Mouse (Mus musculus) lung, postnatal 0 days (tissue): ENCODE results near the gene Cyp4f40. TPM values are rescaled to one million over a fixed set of nuclear protein-coding genes. Genes with fewer than 3 reads are reported as not detected.

Source experiments
- ATAC-seq: fragments of 200-750 bp; cut with Nextera tagmentation; 2 replicates; pipeline ENCODE4 v1.8.0; 2017; ENCODE audit warnings: moderate library complexity
- DNase-seq: peaks from one replicate; pipeline ENCODE4 v3.0.0-alpha.2; 2016; ENCODE audit warnings: low spot score
- H3K27ac ChIP-seq: fragments of 300-500 bp; sonication (generic); 2 replicates; pipeline ENCODE4 v1.5.1; 2014; ENCODE audit warnings: antibody characterized with exemption, mild to moderate bottlenecking, low read length, mixed read lengths
- H3K27me3 ChIP-seq: fragments of 300-500 bp; sonication (generic); replicated peaks from 2 replicates; pipeline ENCODE4 v1.6.1; 2014; ENCODE audit warnings: low read length, mixed read lengths; ENCODE audit not compliant: insufficient read depth
- H3K36me3 ChIP-seq: fragments of 300-500 bp; sonication (generic); 2 replicates; pipeline ENCODE4 v1.6.1; 2014; ENCODE audit warnings: low read length, mixed read lengths; ENCODE audit not compliant: insufficient read depth
- H3K4me1 ChIP-seq: fragments of 300-500 bp; sonication (generic); 2 replicates; pipeline ENCODE4 v1.6.1; 2014; ENCODE audit warnings: antibody characterized with exemption, low read depth, low read length, mixed read lengths; ENCODE audit not compliant: insufficient read depth
- H3K4me2 ChIP-seq: fragments of 300-500 bp; sonication (generic); replicated peaks from 2 replicates; pipeline ENCODE4 v1.6.1; 2014; ENCODE audit warnings: low read depth, mild to moderate bottlenecking, low read length, moderate library complexity, mixed read lengths
- H3K4me3 ChIP-seq: fragments of 300-500 bp; sonication (generic); 2 replicates; pipeline ENCODE4 v1.5.1; 2014; ENCODE audit warnings: low read depth, low read length
- H3K9ac ChIP-seq: fragments of 300-500 bp; sonication (generic); replicated peaks from 2 replicates; pipeline ENCODE4 v1.6.1; 2014; ENCODE audit warnings: low read depth, mild to moderate bottlenecking
- H3K9me3 ChIP-seq: fragments of 300-500 bp; sonication (generic); 2 replicates; pipeline ENCODE4 v1.6.1; 2016; ENCODE audit warnings: low read length, mixed read lengths
- CTCF ChIP-seq: IDR thresholded peaks from 2 replicates; pipeline ENCODE4 v1.5.1; 2016; ENCODE audit warnings: antibody characterized with exemption, mild to moderate bottlenecking
- EP300 ChIP-seq: IDR thresholded peaks from 2 replicates; pipeline ENCODE4 v1.6.1; 2016; ENCODE audit warnings: antibody characterized with exemption, mild to moderate bottlenecking, control low read depth
- WGBS: fragments of 180-500 bp; shearing (Covaris S2); extraction: QIAGEN DNeasy Blood & Tissue Kit; methylation state at CpG from one replicate; pipeline ENCODE4 v1.1.7; 2014; 5-methylcytosine and 5-hydroxymethylcytosine counted together
- polyA plus RNA-seq: library from polyadenylated mRNA; unstranded; fragments of >200 nt; fragmentation: Nextera tagmentation; extraction: Ambion mirVana; gene quantifications from 2 replicates; pipeline ENCODE4 v1.2.1, GENCODE M21; 2015

Gene Cyp4f40
- polyA plus RNA-seq, 1 experiment from 2014 or later = not detected

GRCm38 (mm10) chr17:32653860-32654259 is 4.8 kb upstream of the Cyp4f40 start:
- ATAC-seq = no peak
- Histone ChIP-seq H3K9me3 (no peaks in the 10 kb centered on the region), H3K9ac (no peak overlapping the region), H3K36me3 (no peaks in the 10 kb centered on the region), H3K4me2 (no peak overlapping the region), H3K27ac (no peak overlapping the region), H3K27me3 (no peaks in the 10 kb centered on the region), H3K4me3 (no peak overlapping the region), H3K4me1 (no peaks in the 10 kb centered on the region)
- 86% methylated on average over 4 of the region's 4 CpGs for WGBS
- TF ChIP-seq EP300 (no peak), CTCF (no peak)
- DNase-seq = no peak

- no peak overlapping the region for H3K4me2 ChIP-seq
- no peaks in the 10 kb centered on the region for H3K4me1 ChIP-seq
- no peak for ATAC-seq
- H3K9ac ChIP-seq = no peak overlapping the region
- no peaks in the 10 kb centered on the region for H3K27me3 ChIP-seq
- H3K36me3 ChIP-seq = no peaks in the 10 kb centered on the region
- no peak for DNase-seq
- no peak for TF ChIP-seq CTCF
- TF ChIP-seq EP300 = no peak
- WGBS = 67% methylated on average over 3 of the region's 3 CpGs
- no peak overlapping the region for H3K27ac ChIP-seq
- H3K9me3 ChIP-seq = no peaks in the 10 kb centered on the region
- no peak overlapping the region for H3K4me3 ChIP-seq
These were observed 1.7 kb upstream of the Cyp4f40 start for GRCm38 (mm10) chr17:32657041-32657440.

GRCm38 (mm10) chr17:32658246-32658645 is 454 bp upstream of the Cyp4f40 start:
- H3K27me3 ChIP-seq = no peaks in the 10 kb centered on the region
- DNase-seq (no peak), ATAC-seq (no peak)
- no peak overlapping the region for H3K27ac ChIP-seq
- no peak for TF ChIP-seq CTCF
- TF ChIP-seq EP300 = no peak
- H3K4me1 ChIP-seq = no peaks in the 10 kb centered on the region
- H3K9me3 ChIP-seq = no peaks in the 10 kb centered on the region
- H3K4me2 ChIP-seq = no peak overlapping the region
- no peaks in the 10 kb centered on the region for H3K36me3 ChIP-seq
- no peak overlapping the region for H3K4me3 ChIP-seq
- no peak overlapping the region for H3K9ac ChIP-seq
- WGBS = 76% methylated on average over 1 of the region's 1 CpGs

GRCm38 (mm10) chr17:32673976-32674375 is 15.3 kb downstream of the Cyp4f40 start:
- ATAC-seq (no peak), DNase-seq (no peak)
- Histone ChIP-seq H3K9me3 (no peaks in the 10 kb centered on the region), H3K4me2 (no peak overlapping the region), H3K36me3 (no peaks in the 10 kb centered on the region), H3K4me3 (no peak overlapping the region), H3K27ac (no peak overlapping the region), H3K27me3 (no peaks in the 10 kb centered on the region), H3K9ac (no peak overlapping the region), H3K4me1 (no peaks in the 10 kb centered on the region)
- WGBS = 61% methylated on average over 7 of the region's 7 CpGs
- TF ChIP-seq EP300 (no peak), CTCF (no peak)

GRCm38 (mm10) chr17:32676040-32676635 is 17.4 kb downstream of the Cyp4f40 start:
- 29% methylated on average over 21 of the region's 21 CpGs for WGBS
- H3K36me3 ChIP-seq = no peaks in the 10 kb centered on the region
- H3K27ac ChIP-seq = no peak overlapping the region
- ATAC-seq (no peak), DNase-seq (peak; percentile 14)
- no peak for TF ChIP-seq CTCF
- no peak for TF ChIP-seq EP300
- no peaks in the 10 kb centered on the region for H3K4me1 ChIP-seq
- H3K9me3 ChIP-seq = no peaks in the 10 kb centered on the region
- 0 out of 2 replicates have a peak overlapping the region, but pooled peaks have one; percentile 11 for H3K4me2 ChIP-seq
- no peaks in the 10 kb centered on the region for H3K27me3 ChIP-seq
- no peak overlapping the region for H3K4me3 ChIP-seq
- H3K9ac ChIP-seq = no peak overlapping the region

GRCm38 (mm10) chr17:32680404-32680803 is 21.7 kb downstream of the Cyp4f40 start:
- H3K36me3 ChIP-seq = no peaks in the 10 kb centered on the region
- DNase-seq (peak; percentile 62), ATAC-seq (no peak)
- H3K9ac ChIP-seq = no peak overlapping the region
- no peaks in the 10 kb centered on the region for H3K9me3 ChIP-seq
- WGBS = 15% methylated on average over 2 of the region's 2 CpGs
- no peaks in the 10 kb centered on the region for H3K4me1 ChIP-seq
- no peak overlapping the region for H3K4me3 ChIP-seq
- TF ChIP-seq CTCF (peak; percentile 81), EP300 (no peak)
- no peak overlapping the region for H3K4me2 ChIP-seq
- H3K27me3 ChIP-seq = no peaks in the 10 kb centered on the region
- no peak overlapping the region for H3K27ac ChIP-seq
